In genomic region chr2:60037011-60037551, GRCm38 (mm10) we compare ENCODE assay signal across 8 mouse cellular contexts.
DNase-seq lines count a peak whose midpoint lies in the region; ATAC-seq and TF ChIP-seq lines count a peak whose summit lies in the region.

No protein-coding gene starts in this region.

- peak overlapping the region; percentile 48 for H3K4me2 ChIP-seq in embryonic facial prominence, embryonic 15.5 days (replicated peaks)
- H3K4me2 ChIP-seq in neural tube, embryonic 14.5 days (ENCODE audit: low read depth, low read length): peak overlapping the region; percentile 71

- intact Hi-C loops in heart, postnatal 36 days (cut with DNase I): loop anchor here (2.0 kb wide), 1 partner anchor 88 kb away; no protein-coding TSS in a partner anchor

- H3K9me3 ChIP-seq in embryonic facial prominence, embryonic 15.5 days (replicated peaks): no peaks in the 10 kb centered on the region
- H3K9me3 ChIP-seq in neural tube, embryonic 14.5 days (ENCODE audit: control insufficient read depth, low read length): no peaks in the 10 kb centered on the region

- 12% methylated on average over 19 of the region's 19 CpGs for WGBS in embryonic facial prominence, embryonic 15.5 days
- WGBS in lung, adult 2 months: 17% methylated on average over 19 of the region's 19 CpGs
- 5% methylated on average over 19 of the region's 19 CpGs for WGBS in neural tube, embryonic 14.5 days

- no peak for ATAC-seq in embryonic facial prominence, embryonic 15.5 days (ENCODE audit: insufficient number of reproducible peaks, low FRiP score, low TSS enrichment, low read depth)
- peak; percentile 73; the same call in 1 of the 2 replicates for ATAC-seq in neural tube, embryonic 14.5 days (ENCODE audit: low read depth)

- no peak for TF ChIP-seq POLR2A in bone marrow macrophage, adult 2 months (IDR thresholded peaks at IDR 0.05; ENCODE audit: borderline replicate concordance, low read depth, low read length)
- TF ChIP-seq POLR2A in lung, adult 2 months (IDR thresholded peaks at IDR 0.05; ENCODE audit: borderline replicate concordance, extremely low read depth, low read depth, low read length): no peak

- no peak for TF ChIP-seq CTCF in bone marrow macrophage, adult 2 months (IDR thresholded peaks at IDR 0.05; ENCODE audit: low read depth, low read length)
- TF ChIP-seq CTCF in lung, adult 2 months (IDR thresholded peaks at IDR 0.05; ENCODE audit: insufficient read depth, low read length): no peak

- H3K4me3 ChIP-seq in bone marrow macrophage, adult 2 months (ENCODE audit: insufficient read depth, low read length): peak overlapping the region; percentile 60
- peak overlapping the region; percentile 31 for H3K4me3 ChIP-seq in embryonic facial prominence, embryonic 15.5 days (replicated peaks)
- H3K4me3 ChIP-seq in lung, adult 2 months (replicated peaks; ENCODE audit: extremely low read depth, low read depth, low read length): peak overlapping the region; percentile 87
- peak overlapping the region; percentile 30 for H3K4me3 ChIP-seq in neural tube, embryonic 14.5 days (ENCODE audit: low read depth, low read length)

- peak overlapping the region; percentile 24; the same call in 1 of the 2 replicates for H3K27ac ChIP-seq in bone marrow macrophage, adult 2 months (ENCODE audit: insufficient read depth, low read depth, low read length)
- H3K27ac ChIP-seq in embryonic facial prominence, embryonic 15.5 days (replicated peaks): 0 out of 2 replicates have a peak overlapping the region, but pooled peaks have one; percentile 3
- peak overlapping the region; percentile 63 for H3K27ac ChIP-seq in neural tube, embryonic 14.5 days (ENCODE audit: low read depth, low read length)

- H3K9ac ChIP-seq in embryonic facial prominence, embryonic 15.5 days: no peak overlapping the region
- H3K9ac ChIP-seq in neural tube, embryonic 14.5 days (replicated peaks; ENCODE audit: low read depth, low read length): peak overlapping the region; percentile 17; the same call in 1 of the 2 replicates

- no peaks in the 10 kb centered on the region; the same call in 1 of the 2 replicates for H3K36me3 ChIP-seq in embryonic facial prominence, embryonic 15.5 days
- no peaks in the 10 kb centered on the region for H3K36me3 ChIP-seq in neural tube, embryonic 14.5 days (ENCODE audit: control insufficient read depth, insufficient read depth, low read length)

- peak; percentile 55 for DNase-seq in ES-CJ7 (ENCODE audit: low read depth, low spot score)
- DNase-seq in heart, postnatal 36 days: peak; percentile 39 to 41
- peak; percentile 30 to 60 for DNase-seq in kidney, postnatal 4 days
- peak; percentile 46 for DNase-seq in lung, adult 2 months
- no peak for DNase-seq in gastrocnemius, postnatal 10 days

- H3K4me1 ChIP-seq in bone marrow macrophage, adult 2 months (ENCODE audit: control insufficient read depth, insufficient read depth, low read length): peaks cover 5% of the 10 kb centered on the region; the same call in 1 of the 2 replicates
- H3K4me1 ChIP-seq in embryonic facial prominence, embryonic 15.5 days: peaks cover 6% of the 10 kb centered on the region; the same call in 1 of the 2 replicates
- no peaks in the 10 kb centered on the region; the same call in 1 of the 2 replicates for H3K4me1 ChIP-seq in lung, adult 2 months (ENCODE audit: control insufficient read depth, insufficient read depth, low read length)
- peaks cover 4% of the 10 kb centered on the region; the same call in 1 of the 2 replicates for H3K4me1 ChIP-seq in neural tube, embryonic 14.5 days (ENCODE audit: control insufficient read depth, insufficient read depth, low read length)

- no peaks in the 10 kb centered on the region for H3K27me3 ChIP-seq in embryonic facial prominence, embryonic 15.5 days
- H3K27me3 ChIP-seq in neural tube, embryonic 14.5 days (ENCODE audit: control insufficient read depth, insufficient read depth, low read length): no peaks in the 10 kb centered on the region

Comparison
In these comparisons a context has a peak if more than half of its experiments do, and no peak if none do; other contexts are left out.
1. H3K27ac ChIP-seq: peak in every context shown above with its lines; median percentile 63 in neural tube, embryonic 14.5 days; 24 in bone marrow macrophage, adult 2 months; 3 in embryonic facial prominence, embryonic 15.5 days.
2. H3K4me3 ChIP-seq: peak in every context shown above with its lines; median percentile 87 in lung, adult 2 months; 60 in bone marrow macrophage, adult 2 months; 31 in embryonic facial prominence, embryonic 15.5 days; 30 in neural tube, embryonic 14.5 days.